Mouse (Mus musculus) neural tube, embryonic 13.5 days (tissue): ENCODE measurements around the gene Ebpl. TPM values are rescaled to one million over a fixed set of nuclear protein-coding genes. Genes with fewer than 3 reads are reported as not detected.
"Not testable (repeated sequence)": the region's sequence is repeated elsewhere in the genome, so short reads cannot be mapped to it uniquely, and the experiment has no call there.

Source experiments
- ATAC-seq: fragments of 200-750 bp; cut with Nextera tagmentation; 2 replicates; pipeline ENCODE4 v1.8.0; 2017; ENCODE audit warnings: low read depth, mild to moderate bottlenecking, moderate TSS enrichment, moderate library complexity
- H3K27ac ChIP-seq: fragments of 300-500 bp; sonication (generic); replicated peaks from 2 replicates; pipeline ENCODE4 v1.5.1; 2015; ENCODE audit warnings: moderate library complexity, mild to moderate bottlenecking, inconsistent platforms
- H3K27me3 ChIP-seq: fragments of 300-500 bp; sonication (generic); 2 replicates; pipeline ENCODE4 v1.6.1; 2015; ENCODE audit warnings: mild to moderate bottlenecking, inconsistent platforms
- H3K36me3 ChIP-seq: fragments of 300-500 bp; sonication (generic); 2 replicates; pipeline ENCODE4 v1.6.1; 2015; ENCODE audit warnings: mild to moderate bottlenecking, inconsistent platforms
- H3K4me1 ChIP-seq: fragments of 300-500 bp; sonication (generic); replicated peaks from 2 replicates; pipeline ENCODE4 v1.6.1; 2015; ENCODE audit warnings: inconsistent platforms
- H3K4me2 ChIP-seq: fragments of 300-500 bp; sonication (generic); 2 replicates; pipeline ENCODE4 v1.6.1; 2015; ENCODE audit warnings: inconsistent platforms, mild to moderate bottlenecking, moderate library complexity
- H3K4me3 ChIP-seq: fragments of 300-500 bp; sonication (generic); 2 replicates; pipeline ENCODE4 v1.5.1; 2015; ENCODE audit warnings: mild to moderate bottlenecking, inconsistent platforms
- H3K9ac ChIP-seq: fragments of 300-500 bp; sonication (generic); 2 replicates; pipeline ENCODE4 v1.6.1; 2015; ENCODE audit warnings: moderate library complexity, mild to moderate bottlenecking, inconsistent platforms
- H3K9me3 ChIP-seq: fragments of 300-500 bp; sonication (generic); 2 replicates; pipeline ENCODE4 v1.6.1; 2016; ENCODE audit warnings: inconsistent platforms
- WGBS: fragments of 180-500 bp; shearing (Covaris S2); methylation state at CpG from one replicate; pipeline ENCODE4 v1.1.7; 2015; 5-methylcytosine and 5-hydroxymethylcytosine counted together
- polyA plus RNA-seq: library from polyadenylated mRNA; unstranded; fragments of >200 nt; fragmentation: Nextera tagmentation; extraction: Ambion mirVana; gene quantifications from 2 replicates; pipeline ENCODE4 v1.2.1, GENCODE M21; 2015

Gene Ebpl
- polyA plus RNA-seq, 1 experiment from 2014 or later = 11.7 TPM

- Histone ChIP-seq H3K27ac (no peak overlapping the region), H3K4me1 (0 out of 2 replicates have a peak, but pooled peaks cover 7% of the 10 kb centered on the region), H3K4me3 (no peak overlapping the region), H3K27me3 (no peaks in the 10 kb centered on the region), H3K9me3 (no peaks in the 10 kb centered on the region), H3K4me2 (no peak overlapping the region), H3K9ac (no peak overlapping the region), H3K36me3 (no peaks in the 10 kb centered on the region)
- ATAC-seq = no peak
- 86% methylated on average over 10 of the region's 10 CpGs for WGBS
These were observed 5.7 kb downstream of the Ebpl start for GRCm38 (mm10) chr14:61354251-61355235.

GRCm38 (mm10) chr14:61350808-61351207, 9.4 kb downstream of the Ebpl start:
- Histone ChIP-seq H3K9me3 (no peaks in the 10 kb centered on the region), H3K36me3 (no peaks in the 10 kb centered on the region), H3K9ac (no peak overlapping the region), H3K4me2 (no peak overlapping the region), H3K27ac (no peak overlapping the region), H3K4me3 (no peak overlapping the region), H3K4me1 (no peaks in the 10 kb centered on the region), H3K27me3 (no peaks in the 10 kb centered on the region)
- ATAC-seq = no peak
- 73% methylated on average over 6 of the region's 6 CpGs for WGBS

- H3K9me3 ChIP-seq = no peaks in the 10 kb centered on the region
- H3K4me3 ChIP-seq = no peak overlapping the region
- no peak overlapping the region for H3K9ac ChIP-seq
- no peak for ATAC-seq
- 89% methylated on average over 4 of the region's 4 CpGs for WGBS
- no peak overlapping the region for H3K4me2 ChIP-seq
- H3K4me1 ChIP-seq = no peaks in the 10 kb centered on the region
- no peaks in the 10 kb centered on the region for H3K27me3 ChIP-seq
- H3K36me3 ChIP-seq = no peaks in the 10 kb centered on the region
- H3K27ac ChIP-seq = no peak overlapping the region
These were observed 10.4 kb downstream of the Ebpl start for GRCm38 (mm10) chr14:61349876-61350275.

GRCm38 (mm10) chr14:61346827-61347698, 13.2 kb downstream of the Ebpl start:
- WGBS = 51% methylated on average over 10 of the region's 10 CpGs
- Histone ChIP-seq H3K9me3 (no peaks in the 10 kb centered on the region), H3K9ac (no peak overlapping the region), H3K27me3 (no peaks in the 10 kb centered on the region), H3K36me3 (no peaks in the 10 kb centered on the region), H3K4me1 (no peaks in the 10 kb centered on the region), H3K4me2 (no peak overlapping the region), H3K27ac (no peak overlapping the region), H3K4me3 (no peak overlapping the region)
- peak; percentile 89 for ATAC-seq

- Histone ChIP-seq H3K4me2 (no peak overlapping the region), H3K9me3 (no peaks in the 10 kb centered on the region), H3K36me3 (no peaks in the 10 kb centered on the region), H3K4me3 (no peak overlapping the region), H3K4me1 (no peaks in the 10 kb centered on the region), H3K27ac (no peak overlapping the region), H3K9ac (no peak overlapping the region), H3K27me3 (no peaks in the 10 kb centered on the region)
- no peak for ATAC-seq
- 78% methylated on average over 5 of the region's 5 CpGs for WGBS
These were observed 15.6 kb downstream of the Ebpl start for GRCm38 (mm10) chr14:61344590-61344989.

- no peaks in the 10 kb centered on the region for H3K4me1 ChIP-seq
- no peaks in the 10 kb centered on the region for H3K27me3 ChIP-seq
- no peak overlapping the region for H3K9ac ChIP-seq
- no peaks in the 10 kb centered on the region for H3K9me3 ChIP-seq
- no peak overlapping the region for H3K27ac ChIP-seq
- no peak overlapping the region for H3K4me3 ChIP-seq
- WGBS = 82% methylated on average over 4 of the region's 4 CpGs
- ATAC-seq = no peak
- no peaks in the 10 kb centered on the region for H3K36me3 ChIP-seq
- H3K4me2 ChIP-seq = no peak overlapping the region
These were observed 20.9 kb downstream of the Ebpl start for GRCm38 (mm10) chr14:61339381-61339780.

- ATAC-seq = peak; percentile 78
- 16% methylated on average over 13 of the region's 13 CpGs for WGBS
- Histone ChIP-seq H3K9ac (no peak overlapping the region), H3K27ac (peak overlapping the region; percentile 74), H3K4me2 (peak overlapping the region; percentile 35), H3K4me3 (no peak overlapping the region), H3K27me3 (no peaks in the 10 kb centered on the region), H3K4me1 (peaks cover 17% of the 10 kb centered on the region), H3K9me3 (no peaks in the 10 kb centered on the region), H3K36me3 (no peaks in the 10 kb centered on the region)
These were observed 29.2 kb downstream of the Ebpl start for GRCm38 (mm10) chr14:61330996-61331561.

GRCm38 (mm10) chr14:61330591-61330990, 29.6 kb downstream of the Ebpl start:
- H3K27ac ChIP-seq = peak overlapping the region; percentile 74
- H3K4me2 ChIP-seq = peak overlapping the region; percentile 35
- 55% methylated on average over 11 of the region's 11 CpGs for WGBS
- no peaks in the 10 kb centered on the region for H3K9me3 ChIP-seq
- H3K36me3 ChIP-seq = no peaks in the 10 kb centered on the region
- H3K9ac ChIP-seq = 0 out of 2 replicates have a peak overlapping the region, but pooled peaks have one; percentile 23
- no peaks in the 10 kb centered on the region for H3K27me3 ChIP-seq
- H3K4me1 ChIP-seq = peaks cover 17% of the 10 kb centered on the region
- H3K4me3 ChIP-seq = no peak overlapping the region
- ATAC-seq = peak; percentile 59

GRCm38 (mm10) chr14:61327618-61328450, 32.4 kb downstream of the Ebpl start:
- peak overlapping the region; percentile 79 for H3K27ac ChIP-seq
- no peaks in the 10 kb centered on the region for H3K36me3 ChIP-seq
- peaks cover 17% of the 10 kb centered on the region for H3K4me1 ChIP-seq

GRCm38 (mm10) chr14:61327007-61327406, 33.2 kb downstream of the Ebpl start:
- H3K27me3 ChIP-seq, H3K9ac ChIP-seq, H3K36me3 ChIP-seq, H3K27ac ChIP-seq, H3K4me3 ChIP-seq, H3K4me2 ChIP-seq, ATAC-seq: not testable (repeated sequence)
- peaks cover 17% of the 10 kb centered on the region for H3K4me1 ChIP-seq
- 23% methylated on average over 6 of the region's 6 CpGs for WGBS
- peaks cover 11% of the 10 kb centered on the region for H3K9me3 ChIP-seq

More at GRCm38 (mm10) chr14:61327618-61328450, 32.4 kb downstream of the Ebpl start:
- Histone ChIP-seq H3K4me3 (peak overlapping the region; percentile 29), H3K4me2 (peak overlapping the region; percentile 55), H3K9ac (peak overlapping the region; percentile 67), H3K9me3 (peaks cover 4% of the 10 kb centered on the region; the same call in 1 of the 2 replicates), H3K27me3 (no peaks in the 10 kb centered on the region)
- ATAC-seq = peak; percentile 85
- 36% methylated on average over 19 of the region's 19 CpGs for WGBS

GRCm38 (mm10) chr14:61322740-61323139, 37.5 kb downstream of the Ebpl start:
- H3K27me3 ChIP-seq = no peaks in the 10 kb centered on the region
- WGBS = 94% methylated on average over 1 of the region's 1 CpGs
- peaks cover 11% of the 10 kb centered on the region for H3K9me3 ChIP-seq
- no peak overlapping the region for H3K27ac ChIP-seq
- peaks cover 4% of the 10 kb centered on the region; the same call in 1 of the 2 replicates for H3K4me1 ChIP-seq
- no peak overlapping the region for H3K4me3 ChIP-seq
- H3K9ac ChIP-seq = no peak overlapping the region
- H3K36me3 ChIP-seq = no peaks in the 10 kb centered on the region
- no peak overlapping the region for H3K4me2 ChIP-seq
- ATAC-seq = no peak
